Mouse (Mus musculus) intestine, embryonic 14.5 days (tissue): ENCODE data around the gene Gpsm1. TPM values are rescaled to one million over a fixed set of nuclear protein-coding genes. Genes with fewer than 3 reads are reported as not detected.
A peak's percentile ranks its signal among the peaks of the same experiment; 100 is the strongest.

Experiments
- ATAC-seq: fragments of 200-750 bp; cut with Nextera tagmentation; replicated peaks from 2 replicates; pipeline ENCODE4 v1.8.0; 2017; ENCODE audit warnings: low read depth, moderate number of reproducible peaks, moderate TSS enrichment, moderate library complexity; ENCODE audit not compliant: low FRiP score, low TSS enrichment
- DNase-seq: peaks from one replicate; pipeline ENCODE4 v3.0.0-alpha.2; 2018; ENCODE audit warnings: low spot score
- H3K27ac ChIP-seq: fragments of 300-500 bp; sonication (generic); 2 replicates; pipeline ENCODE4 v1.5.1; 2014; ENCODE audit warnings: low read depth, mild to moderate bottlenecking, control low read depth
- H3K27me3 ChIP-seq: fragments of 300-500 bp; sonication (generic); replicated peaks from 2 replicates; pipeline ENCODE4 v1.6.1; 2014; ENCODE audit warnings: low read length, control low read depth; ENCODE audit not compliant: control insufficient read depth, insufficient read depth
- H3K36me3 ChIP-seq: fragments of 300-500 bp; sonication (generic); 2 replicates; pipeline ENCODE4 v1.6.1; 2014; ENCODE audit warnings: low read length, control low read depth; ENCODE audit not compliant: control insufficient read depth, insufficient read depth
- H3K4me1 ChIP-seq: fragments of 300-500 bp; sonication (generic); replicated peaks from 2 replicates; pipeline ENCODE4 v1.6.1; 2014; ENCODE audit warnings: low read length, control low read depth, mixed read lengths; ENCODE audit not compliant: control insufficient read depth, insufficient read depth
- H3K4me2 ChIP-seq: fragments of 300-500 bp; sonication (generic); 2 replicates; pipeline ENCODE4 v1.6.1; 2014; ENCODE audit warnings: low read length
- H3K4me3 ChIP-seq: fragments of 300-500 bp; sonication (generic); 2 replicates; pipeline ENCODE4 v1.5.1; 2014; ENCODE audit warnings: low read depth, low read length, control low read depth, mixed read lengths
- H3K9ac ChIP-seq: fragments of 300-500 bp; sonication (generic); 2 replicates; pipeline ENCODE4 v1.6.1; 2014; ENCODE audit warnings: mild to moderate bottlenecking, low read length
- H3K9me3 ChIP-seq: fragments of 300-500 bp; sonication (generic); 2 replicates; pipeline ENCODE4 v1.6.1; 2016; ENCODE audit warnings: low read length, control low read depth; ENCODE audit not compliant: control insufficient read depth
- WGBS: fragments of 180-500 bp; shearing (Covaris S2); extraction: QIAGEN DNeasy Blood & Tissue Kit; methylation state at CpG from one replicate; pipeline ENCODE4 v1.1.7; 2014; 5-methylcytosine and 5-hydroxymethylcytosine counted together
- polyA plus RNA-seq: library from polyadenylated mRNA; unstranded; fragments of >200 nt; fragmentation: Nextera tagmentation; extraction: Ambion mirVana; gene quantifications from 2 replicates; pipeline ENCODE4 v1.2.1, GENCODE M21; 2014

Gpsm1 gene
- polyA plus RNA-seq, 1 experiment from 2014 or later, result 23.4 TPM

GRCm38 (mm10) chr2:26387713-26388112 is 72.4 kb downstream of the Gpsm1 start:
- Histone ChIP-seq H3K27ac (no peak overlapping the region), H3K9ac (no peak overlapping the region), H3K9me3 (no peaks in the 10 kb centered on the region), H3K4me3 (peak overlapping the region; percentile 53; the same call in 1 of the 2 replicates), H3K4me2 (peak overlapping the region; percentile 93), H3K36me3 (peaks cover 71% of the 10 kb centered on the region), H3K27me3 (no peaks in the 10 kb centered on the region), H3K4me1 (peaks cover 11% of the 10 kb centered on the region)
- no peak for ATAC-seq
- DNase-seq, result no peak
- WGBS, result 81% methylated on average over 3 of the region's 3 CpGs

DNA sequence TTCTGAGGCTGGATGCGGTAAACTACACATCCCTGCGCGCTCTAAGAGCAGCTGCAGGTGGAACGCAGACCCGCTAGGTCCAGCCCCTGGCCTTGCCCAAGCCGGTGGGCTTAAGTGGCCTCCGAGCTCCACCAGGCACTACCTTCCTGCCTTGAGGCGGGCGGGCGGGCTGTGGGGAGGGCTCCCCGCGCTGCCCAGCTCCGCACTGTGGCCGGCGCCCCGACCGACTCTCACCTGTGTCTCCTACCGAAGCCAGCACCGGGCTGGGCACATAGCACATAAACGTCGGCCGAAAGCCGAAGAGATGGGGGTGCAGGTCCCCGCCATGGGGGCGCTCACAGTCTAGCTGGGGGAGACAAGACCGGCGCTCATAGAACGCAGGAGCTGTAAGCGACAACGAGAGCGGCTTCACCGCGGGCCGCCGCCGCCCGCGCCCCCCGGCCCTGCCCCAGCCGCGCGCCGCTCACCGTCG is 73.4 kb downstream of the Gpsm1 start:
- Histone ChIP-seq H3K9ac (peak overlapping the region; percentile 82), H3K4me2 (peak overlapping the region; percentile 93), H3K27ac (peak overlapping the region; percentile 47; the same call in 1 of the 2 replicates), H3K36me3 (peaks cover 71% of the 10 kb centered on the region), H3K27me3 (no peaks in the 10 kb centered on the region), H3K4me3 (peak overlapping the region; percentile 53), H3K9me3 (no peaks in the 10 kb centered on the region), H3K4me1 (peaks cover 11% of the 10 kb centered on the region)
- DNase-seq (peak; percentile 78), ATAC-seq (peak; percentile 59)
- under 1% methylated on average over 43 of the region's 45 CpGs for WGBS

DNA sequence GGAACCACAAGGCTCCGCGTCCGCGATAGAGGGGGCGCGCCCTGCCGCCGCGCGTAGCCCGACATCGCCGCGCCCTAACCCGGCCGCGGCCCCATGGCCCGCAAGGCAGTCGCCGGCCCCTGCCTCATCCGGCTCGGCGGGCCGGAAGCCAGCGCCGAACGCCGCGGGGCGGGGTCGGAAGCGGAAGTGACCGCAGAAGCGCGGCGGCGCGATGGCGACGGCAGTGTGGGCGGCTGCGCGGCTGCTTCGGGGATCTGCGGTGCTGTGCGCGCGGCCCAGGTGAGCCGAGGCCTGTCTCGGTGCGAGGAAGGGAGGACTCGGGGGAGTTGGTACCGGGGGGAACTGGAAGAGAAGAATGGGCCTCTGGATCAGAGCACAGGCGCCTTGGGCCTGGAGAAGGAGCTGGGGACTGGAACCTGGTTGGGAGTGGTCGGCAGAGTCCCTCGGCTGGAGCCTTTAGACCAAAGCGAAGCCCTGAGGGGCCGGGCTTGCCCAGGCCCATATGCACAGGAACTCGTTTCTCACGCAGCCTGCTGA is 73.9 kb downstream of the Gpsm1 start, which contains the start of the genes Entr1 and Pmpca:
Entr1 (minus strand) TSS at position 163 of the 537 bp plus-strand sequence.
Pmpca (plus strand) TSS at position 186 of the 537 bp plus-strand sequence.
- WGBS, result under 1% methylated on average over 57 of the region's 60 CpGs
- peak; percentile 86 for ATAC-seq
- Histone ChIP-seq H3K4me2 (peak within 1 kb of the TSS; percentile 93), H3K9ac (peak within 1 kb of the TSS; percentile 82), H3K4me3 (peak within 1 kb of the TSS; percentile 53), H3K27ac (peak within 1 kb of the TSS; percentile 47; the same call in 1 of the 2 replicates), H3K4me1 (peaks cover 11% of the 10 kb centered on the region), H3K27me3 (no peaks in the 10 kb centered on the region), H3K9me3 (no peaks in the 10 kb centered on the region), H3K36me3 (peaks cover 71% of the 10 kb centered on the region)
- peak; percentile 88 for DNase-seq

DNA sequence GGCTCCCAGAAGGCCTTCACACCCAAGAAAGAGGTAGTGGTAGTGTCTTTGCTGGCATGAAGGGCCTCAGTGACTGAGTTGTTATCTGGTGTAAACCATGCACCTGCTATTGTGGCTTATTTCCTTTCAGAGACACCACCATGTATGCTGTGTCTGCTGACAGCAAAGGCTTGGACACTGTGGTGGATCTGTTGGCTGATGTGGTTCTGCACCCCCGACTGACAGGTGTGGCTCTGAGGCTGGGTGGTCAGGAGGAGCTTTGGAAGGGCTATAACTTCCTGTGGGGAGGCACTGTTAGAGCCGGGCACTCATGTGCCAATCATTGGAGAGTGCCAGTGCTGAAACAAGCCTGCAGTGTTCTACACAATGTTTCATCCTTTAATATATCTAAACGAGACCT is 75.6 kb downstream of the Gpsm1 start:
- Histone ChIP-seq H3K27me3 (no peaks in the 10 kb centered on the region), H3K9ac (no peak overlapping the region), H3K9me3 (no peaks in the 10 kb centered on the region), H3K4me3 (no peak overlapping the region), H3K27ac (no peak overlapping the region), H3K4me2 (no peak overlapping the region), H3K4me1 (peaks cover 11% of the 10 kb centered on the region), H3K36me3 (peaks cover 71% of the 10 kb centered on the region)
- WGBS, result 83% methylated on average over 3 of the region's 3 CpGs
- no peak for ATAC-seq
- no peak for DNase-seq

GRCm38 (mm10) chr2:26391617-26392016 is 76.3 kb downstream of the Gpsm1 start:
- no peak for DNase-seq
- no peak overlapping the region for H3K27ac ChIP-seq
- H3K9ac ChIP-seq, result no peak overlapping the region
- peaks cover 11% of the 10 kb centered on the region for H3K4me1 ChIP-seq
- H3K4me2 ChIP-seq, result no peak overlapping the region
- H3K4me3 ChIP-seq, result no peak overlapping the region
- H3K9me3 ChIP-seq, result no peaks in the 10 kb centered on the region
- WGBS, result 91% methylated on average over 6 of the region's 6 CpGs
- H3K36me3 ChIP-seq, result peaks cover 71% of the 10 kb centered on the region
- H3K27me3 ChIP-seq, result no peaks in the 10 kb centered on the region
- no peak for ATAC-seq

Other genes starting within 250 kb of the Gpsm1 start
- gene Nacc2, start 192.3 kb upstream of the Gpsm1 start, polyA plus RNA-seq, result 11.3 and 13.2 TPM in 2 replicates
- not detected in 2 replicates for gene Lhx3, start 107.2 kb upstream of the Gpsm1 start, polyA plus RNA-seq
- gene Qsox2, start 78.0 kb upstream of the Gpsm1 start, polyA plus RNA-seq, result 23.4 and 24.6 TPM in 2 replicates
- gene Ccdc187, start 21.0 kb upstream of the Gpsm1 start, polyA plus RNA-seq, result 0.50 and 0.51 TPM in 2 replicates
- 25.4 and 29.2 TPM in 2 replicates for gene Dnlz, start 36.6 kb downstream of the Gpsm1 start, polyA plus RNA-seq
- 1.0 and 1.1 TPM in 2 replicates for gene Card9, start 45.4 kb downstream of the Gpsm1 start, polyA plus RNA-seq
- 30.4 and 31.1 TPM in 2 replicates for gene Snapc4, start 65.1 kb downstream of the Gpsm1 start, polyA plus RNA-seq
- gene Entr1, start 73.8 kb downstream of the Gpsm1 start, polyA plus RNA-seq, result 96.2 and 101 TPM in 2 replicates
- 90.2 and 99.7 TPM in 2 replicates for gene Pmpca, start 73.8 kb downstream of the Gpsm1 start, polyA plus RNA-seq
- gene Inpp5e, start 93.7 kb downstream of the Gpsm1 start, polyA plus RNA-seq, result 18.4 and 22.8 TPM in 2 replicates
- 33.7 and 39.8 TPM in 2 replicates for gene Sec16a, start 129.7 kb downstream of the Gpsm1 start, polyA plus RNA-seq
- 21.6 and 24.3 TPM in 2 replicates for gene Notch1, start 201.1 kb downstream of the Gpsm1 start, polyA plus RNA-seq